Mouse (Mus musculus): Measurements from ENCODE around the gene Cacybp.

- no peak for TF ChIP-seq CTCF (IDR thresholded peaks at IDR 0.05; ENCODE audit: low read depth)
- no peak for TF ChIP-seq EP300 (IDR thresholded peaks at IDR 0.05; ENCODE audit: low read depth)
Observed at GRCm38 (mm10) chr1:160244689-160245088, 32.0 kb upstream of the Cacybp start.

Data from heart, postnatal 0 days (tissue).